Mouse (Mus musculus) brain, embryonic 14.5 days (tissue): ENCODE measurements around the gene Tmprss7. TPM values are rescaled to one million over a fixed set of nuclear protein-coding genes. Genes with fewer than 3 reads are reported as not detected.
A peak's percentile ranks its signal among the peaks of the same experiment; 100 is the strongest.

Experiments
- DNase-seq: peaks from one replicate; pipeline ENCODE4 v3.0.0-alpha.2; 2011; ENCODE audit warnings: low read depth
- CTCF ChIP-seq: fragments of 200-500 bp; IDR thresholded peaks from 2 replicates; pipeline ENCODE4 v1.5.1; 2012; ENCODE audit warnings: inconsistent platforms, mild to moderate bottlenecking, moderate library complexity, borderline replicate concordance; ENCODE audit not compliant: insufficient read depth, insufficient read length; ENCODE audit errors: extremely low read depth
- POLR2A ChIP-seq: fragments of 200-500 bp; IDR thresholded peaks from 2 replicates; pipeline ENCODE4 v1.6.1; 2012; ENCODE audit warnings: mild to moderate bottlenecking, inconsistent platforms, borderline replicate concordance; ENCODE audit not compliant: poor library complexity, insufficient read depth, insufficient read length, severe bottlenecking; ENCODE audit errors: extremely low read depth
- polyA plus RNA-seq: library from polyadenylated mRNA; depleted of rRNA; stranded (reverse); fragments of >200 nt; gene quantifications from 2 replicates; pipeline ENCODE4 v1.2.3, GENCODE M21; 2012

Gene Tmprss7
- polyA plus RNA-seq, 1 experiment = 1.5 TPM

- TF ChIP-seq POLR2A (no peak), CTCF (no peak)
- no peak for DNase-seq
Measured at GRCm38 (mm10) chr16:45632420-45632819, 61.0 kb downstream of the Tmprss7 start.

GRCm38 (mm10) chr16:45630347-45630960, 63.0 kb downstream of the Tmprss7 start:
- peak; percentile 82 for DNase-seq
- TF ChIP-seq POLR2A (no peak), CTCF (peak; percentile 80; the same call in 1 of the 2 replicates)

GRCm38 (mm10) chr16:45629497-45630105, 63.9 kb downstream of the Tmprss7 start:
- no peak for DNase-seq
- TF ChIP-seq POLR2A = no peak
- no peak for TF ChIP-seq CTCF

GRCm38 (mm10) chr16:45625342-45625741, 68.1 kb downstream of the Tmprss7 start:
- TF ChIP-seq CTCF (no peak), POLR2A (no peak)

GRCm38 (mm10) chr16:45624791-45625190, 68.7 kb downstream of the Tmprss7 start:
- DNase-seq = no peak
- TF ChIP-seq POLR2A (no peak), CTCF (no peak)

More at GRCm38 (mm10) chr16:45625342-45625741, 68.1 kb downstream of the Tmprss7 start:
- no peak for DNase-seq

- no peak for TF ChIP-seq POLR2A
- TF ChIP-seq CTCF = no peak
Measured at GRCm38 (mm10) chr16:45623230-45623629, 70.2 kb downstream of the Tmprss7 start.

GRCm38 (mm10) chr16:45619751-45620375, 73.6 kb downstream of the Tmprss7 start:
- no peak for DNase-seq
- TF ChIP-seq POLR2A = no peak
- no peak for TF ChIP-seq CTCF

More at GRCm38 (mm10) chr16:45623230-45623629, 70.2 kb downstream of the Tmprss7 start:
- no peak for DNase-seq

- no peak for TF ChIP-seq CTCF
- TF ChIP-seq POLR2A = no peak
- DNase-seq = no peak
Measured at GRCm38 (mm10) chr16:45615944-45616343, 77.5 kb downstream of the Tmprss7 start.

GRCm38 (mm10) chr16:45613247-45613646, 80.2 kb downstream of the Tmprss7 start:
- no peak for TF ChIP-seq CTCF
- TF ChIP-seq POLR2A = no peak
- peak; percentile 32 for DNase-seq

GRCm38 (mm10) chr16:45610267-45610666, 83.2 kb downstream of the Tmprss7 start, which contains the start of gene Gcsam:
Gene Gcsam (plus strand): TSS chr16:45610380.
- TF ChIP-seq POLR2A = no peak
- DNase-seq = no peak

- TF ChIP-seq CTCF = peak; percentile 50; the same call in 1 of the 2 replicates
- TF ChIP-seq POLR2A = no peak
- peak; percentile 43 for DNase-seq
Measured at GRCm38 (mm10) chr16:45609300-45609699, 84.2 kb downstream of the Tmprss7 start.
